Mouse (Mus musculus): Measurements from ENCODE around the gene Gm10320. TPM values are rescaled to one million over a fixed set of nuclear protein-coding genes. Genes with fewer than 3 reads are reported as not detected.

Gm10320 gene
- polyA plus RNA-seq, 1 experiment = 0.69 TPM

GRCm38 (mm10) chr13:98496917-98497870 is 5.4 kb upstream of the Gm10320 start:
- H3K4me1 ChIP-seq (ENCODE audit: control insufficient read depth, insufficient read depth, low read length) = no peaks in the 10 kb centered on the region
- no peak overlapping the region for H3K27ac ChIP-seq (ENCODE audit: insufficient read depth, low read length)
- no peak overlapping the region for H3K4me3 ChIP-seq (ENCODE audit: insufficient read depth, low read length)
- TF ChIP-seq CTCF (IDR thresholded peaks at IDR 0.05; ENCODE audit: extremely low read depth, insufficient read depth, low read length) = 0 out of 2 replicates have a peak, but pooled peaks have one; percentile 11
- TF ChIP-seq POLR2A (IDR thresholded peaks at IDR 0.05; ENCODE audit: extremely low read depth, insufficient read depth, low read length) = no peak

GRCm38 (mm10) chr13:98494492-98495064 is 2.8 kb upstream of the Gm10320 start:
- Histone ChIP-seq H3K4me3 (ENCODE audit: insufficient read depth, low read length) (no peak overlapping the region), H3K27ac (ENCODE audit: insufficient read depth, low read length) (no peak overlapping the region), H3K4me1 (ENCODE audit: control insufficient read depth, insufficient read depth, low read length) (no peaks in the 10 kb centered on the region)
- TF ChIP-seq CTCF (IDR thresholded peaks at IDR 0.05; ENCODE audit: extremely low read depth, insufficient read depth, low read length) = no peak
- TF ChIP-seq POLR2A (IDR thresholded peaks at IDR 0.05; ENCODE audit: extremely low read depth, insufficient read depth, low read length) = no peak

- H3K27ac ChIP-seq (ENCODE audit: insufficient read depth, low read length) = no peak overlapping the region
- no peaks in the 10 kb centered on the region for H3K4me1 ChIP-seq (ENCODE audit: control insufficient read depth, insufficient read depth, low read length)
- H3K4me3 ChIP-seq (ENCODE audit: insufficient read depth, low read length) = no peak overlapping the region
- TF ChIP-seq CTCF (IDR thresholded peaks at IDR 0.05; ENCODE audit: extremely low read depth, insufficient read depth, low read length) (no peak), POLR2A (IDR thresholded peaks at IDR 0.05; ENCODE audit: extremely low read depth, insufficient read depth, low read length) (no peak)
Observed at GRCm38 (mm10) chr13:98492569-98493255, 911 bp upstream of the Gm10320 start.

DNA sequence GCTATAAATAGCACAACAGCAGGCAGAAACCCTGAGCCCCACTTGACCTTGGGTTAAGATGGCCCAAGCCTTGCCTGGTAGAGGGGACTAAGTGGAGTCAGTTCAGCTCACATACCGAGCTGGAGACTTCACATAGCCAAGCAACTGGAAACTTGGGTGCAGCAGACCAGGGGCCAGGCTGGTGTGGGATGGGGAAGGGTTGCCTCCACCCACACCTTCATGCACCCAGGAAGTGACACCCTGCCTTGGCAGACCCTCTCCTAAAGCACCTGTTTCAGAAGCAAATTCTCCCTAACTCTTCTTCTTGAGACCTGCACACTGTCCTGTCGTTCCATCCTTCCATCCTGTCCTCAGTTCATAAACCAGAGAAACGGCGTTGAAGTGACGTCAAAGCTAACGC is 5.1 kb downstream of the Gm10320 start:
- Histone ChIP-seq H3K4me1 (ENCODE audit: control insufficient read depth, insufficient read depth, low read length) (no peaks in the 10 kb centered on the region), H3K4me3 (ENCODE audit: insufficient read depth, low read length) (no peak overlapping the region), H3K27ac (ENCODE audit: insufficient read depth, low read length) (no peak overlapping the region)
- TF ChIP-seq CTCF (IDR thresholded peaks at IDR 0.05; ENCODE audit: extremely low read depth, insufficient read depth, low read length) = no peak
- TF ChIP-seq POLR2A (IDR thresholded peaks at IDR 0.05; ENCODE audit: extremely low read depth, insufficient read depth, low read length) = no peak

DNA sequence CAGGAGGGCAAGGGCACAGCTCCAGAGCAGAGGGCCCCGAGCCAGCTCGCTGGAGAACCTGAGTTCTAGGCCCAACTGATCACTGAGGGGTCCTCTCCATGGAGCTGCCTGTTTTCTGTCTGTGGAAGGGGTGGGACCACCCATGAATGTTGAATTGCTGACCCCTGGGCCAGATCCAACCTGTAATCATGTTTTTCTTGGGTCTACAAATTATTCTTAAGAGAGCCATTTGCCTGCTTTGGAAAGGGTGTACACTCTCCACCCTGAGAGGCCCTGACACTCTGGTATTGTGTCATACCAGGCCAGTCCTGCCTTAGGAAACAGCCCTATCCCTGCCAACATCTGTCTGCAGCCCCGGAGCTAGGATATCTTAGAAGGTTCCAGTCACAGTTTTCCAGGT is 5.6 kb downstream of the Gm10320 start:
- no peak overlapping the region for H3K4me3 ChIP-seq (ENCODE audit: insufficient read depth, low read length)
- no peak overlapping the region for H3K27ac ChIP-seq (ENCODE audit: insufficient read depth, low read length)
- no peak for TF ChIP-seq POLR2A (IDR thresholded peaks at IDR 0.05; ENCODE audit: extremely low read depth, insufficient read depth, low read length)
- TF ChIP-seq CTCF (IDR thresholded peaks at IDR 0.05; ENCODE audit: extremely low read depth, insufficient read depth, low read length) = no peak
- H3K4me1 ChIP-seq (ENCODE audit: control insufficient read depth, insufficient read depth, low read length) = no peaks in the 10 kb centered on the region

DNA sequence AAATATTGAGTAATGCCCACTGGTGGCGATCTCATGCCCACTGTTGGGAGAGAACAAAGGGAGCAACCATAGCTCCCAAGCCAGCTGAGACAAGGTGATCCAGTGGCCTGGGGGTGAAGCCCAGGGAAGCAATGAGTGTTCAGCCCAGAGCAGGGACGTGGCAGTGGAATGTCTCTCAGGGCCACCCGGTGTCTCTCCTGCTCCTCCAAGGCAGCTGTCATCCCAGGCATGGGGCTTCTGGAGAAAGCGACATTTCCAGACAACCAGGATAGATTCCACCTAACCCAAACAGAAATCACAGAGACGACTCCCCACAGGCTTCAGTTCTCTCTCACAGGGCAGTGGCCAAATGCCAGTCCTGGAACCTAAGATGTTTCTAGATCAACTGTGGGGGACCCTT is 6.4 kb downstream of the Gm10320 start:
- Histone ChIP-seq H3K4me3 (ENCODE audit: insufficient read depth, low read length) (no peak overlapping the region), H3K27ac (ENCODE audit: insufficient read depth, low read length) (no peak overlapping the region), H3K4me1 (ENCODE audit: control insufficient read depth, insufficient read depth, low read length) (no peaks in the 10 kb centered on the region)
- TF ChIP-seq CTCF (IDR thresholded peaks at IDR 0.05; ENCODE audit: extremely low read depth, insufficient read depth, low read length) (no peak), POLR2A (IDR thresholded peaks at IDR 0.05; ENCODE audit: extremely low read depth, insufficient read depth, low read length) (no peak)

DNA sequence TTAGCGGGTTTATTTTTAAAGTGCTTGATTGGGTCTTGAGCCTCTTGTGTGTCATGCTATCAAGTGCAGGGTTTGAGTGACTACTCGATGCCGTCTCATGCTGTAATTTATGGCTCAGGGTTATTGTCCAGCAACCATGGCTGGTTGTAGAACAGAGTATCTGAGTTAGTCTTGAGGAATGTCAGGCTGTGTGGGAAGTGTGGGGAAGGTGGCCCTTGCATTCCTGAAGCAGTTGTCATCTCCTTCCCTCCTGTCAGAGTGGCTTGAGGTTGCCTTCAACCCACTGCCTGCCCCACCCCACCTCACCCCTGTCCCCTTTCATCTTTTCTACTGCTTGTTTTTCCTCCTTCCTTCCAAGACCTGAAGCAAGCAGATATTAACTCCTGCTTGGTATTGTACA is 13.8 kb downstream of the Gm10320 start:
- no peaks in the 10 kb centered on the region for H3K4me1 ChIP-seq (ENCODE audit: control insufficient read depth, insufficient read depth, low read length)
- no peak overlapping the region for H3K27ac ChIP-seq (ENCODE audit: insufficient read depth, low read length)
- no peak for TF ChIP-seq POLR2A (IDR thresholded peaks at IDR 0.05; ENCODE audit: extremely low read depth, insufficient read depth, low read length)
- no peak for TF ChIP-seq CTCF (IDR thresholded peaks at IDR 0.05; ENCODE audit: extremely low read depth, insufficient read depth, low read length)
- no peak overlapping the region for H3K4me3 ChIP-seq (ENCODE audit: insufficient read depth, low read length)

GRCm38 (mm10) chr13:98476839-98477495 is 14.8 kb downstream of the Gm10320 start:
- no peaks in the 10 kb centered on the region for H3K4me1 ChIP-seq (ENCODE audit: control insufficient read depth, insufficient read depth, low read length)
- no peak overlapping the region for H3K4me3 ChIP-seq (ENCODE audit: insufficient read depth, low read length)
- no peak overlapping the region; the same call in 1 of the 2 replicates for H3K27ac ChIP-seq (ENCODE audit: insufficient read depth, low read length)
- no peak for TF ChIP-seq POLR2A (IDR thresholded peaks at IDR 0.05; ENCODE audit: extremely low read depth, insufficient read depth, low read length)
- TF ChIP-seq CTCF (IDR thresholded peaks at IDR 0.05; ENCODE audit: extremely low read depth, insufficient read depth, low read length) = no peak

Measured in cortical plate, adult 2 months (tissue).